ENCODE assay signal across 19 mouse cellular contexts in the genomic region with DNA sequence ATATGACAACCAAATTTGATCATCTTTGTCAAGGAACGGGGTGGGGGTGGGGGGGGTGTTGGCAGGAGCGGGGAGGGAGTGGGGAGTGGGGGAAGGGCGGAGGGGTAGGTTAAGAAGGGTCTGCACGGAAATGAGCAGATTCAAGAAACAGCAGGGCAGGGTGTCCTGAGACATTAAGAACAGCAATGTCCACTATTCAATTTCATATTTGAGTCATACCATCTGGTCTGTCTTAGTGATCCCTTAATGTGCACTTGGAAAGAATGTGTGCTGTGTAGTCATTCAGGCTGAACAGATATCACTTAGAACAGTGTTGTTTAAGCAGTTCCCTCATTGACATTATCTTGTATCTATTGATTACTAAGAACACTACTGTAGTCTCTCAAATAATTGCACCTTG.
DNase-seq lines count a peak whose midpoint lies in the region; ATAC-seq and TF ChIP-seq lines count a peak whose summit lies in the region.
"Had no signal": no experiment of that assay in that cellular context is flagged by ENCODE, and none has a peak within 500 bp of the region (broad histone marks: within the 10 kb centered on the region; RNA-seq: fewer than 3 reads in every experiment).

No protein-coding gene starts in this region.

- 64% methylated on average over 4 of the region's 4 CpGs for WGBS in lung, embryonic 15.5 days
- WGBS in lung, adult 2 months = 72% methylated on average over 4 of the region's 4 CpGs
- 70% methylated on average over 4 of the region's 4 CpGs for WGBS in liver, embryonic 12.5 days (ENCODE audit: insufficient replicate concordance)

- no peak for TF ChIP-seq POLR2A in lung, adult 2 months (IDR thresholded peaks at IDR 0.05; ENCODE audit: borderline replicate concordance, extremely low read depth, low read depth, low read length)

- no peak overlapping the region for H3K4me3 ChIP-seq in lung, embryonic 15.5 days
- no peak overlapping the region for H3K4me3 ChIP-seq in lung, adult 2 months (replicated peaks; ENCODE audit: extremely low read depth, low read depth, low read length)
- H3K4me3 ChIP-seq in liver, embryonic 12.5 days = no peak overlapping the region
- H3K4me3 ChIP-seq: forebrain, embryonic 10.5 days; forebrain, embryonic 13.5 days; heart, adult 2 months; heart, embryonic 10.5 days; heart, embryonic 13.5 days; hindbrain, embryonic 12.5 days; hindbrain, embryonic 15.5 days had no signal

- no peak overlapping the region for H3K4me2 ChIP-seq in lung, embryonic 15.5 days
- H3K4me2 ChIP-seq in liver, embryonic 12.5 days = no peak overlapping the region
- H3K4me2 ChIP-seq: forebrain, embryonic 13.5 days; heart, embryonic 13.5 days; hindbrain, embryonic 12.5 days; hindbrain, embryonic 15.5 days had no signal

- no peak for TF ChIP-seq CTCF in lung, adult 2 months (IDR thresholded peaks at IDR 0.05; ENCODE audit: insufficient read depth, low read length)

- no peaks in the 10 kb centered on the region for H3K36me3 ChIP-seq in lung, embryonic 15.5 days
- no peaks in the 10 kb centered on the region for H3K36me3 ChIP-seq in liver, embryonic 12.5 days
- H3K36me3 ChIP-seq: forebrain, embryonic 10.5 days; heart, embryonic 10.5 days; heart, embryonic 13.5 days; hindbrain, embryonic 12.5 days; hindbrain, embryonic 15.5 days had no signal

- H3K27ac ChIP-seq in lung, embryonic 15.5 days = no peak overlapping the region
- no peak overlapping the region for H3K27ac ChIP-seq in liver, embryonic 12.5 days
- H3K27ac ChIP-seq: forebrain, embryonic 10.5 days; forebrain, embryonic 13.5 days; heart, adult 2 months; heart, embryonic 10.5 days; heart, embryonic 13.5 days; hindbrain, embryonic 12.5 days; hindbrain, embryonic 15.5 days had no signal

- DNase-seq in lung, postnatal 25 days (ENCODE audit: low spot score) = no peak
- DNase-seq in lung, postnatal 10 days = peak; percentile 2
- DNase-seq in lung, adult 2 months = no peak
- peak; percentile 22 for DNase-seq in NIH3T3 (ENCODE audit: low read depth)
- DNase-seq: adrenal gland, adult 2 months; adrenal gland, postnatal 14 days; cerebellum, adult 11 months; cerebellum, adult 9-11 months; cerebellum, postnatal 36 days; gastrocnemius, postnatal 36 days had no signal

- no peak overlapping the region for H3K9ac ChIP-seq in lung, embryonic 15.5 days
- no peak overlapping the region for H3K9ac ChIP-seq in liver, embryonic 12.5 days
- H3K9ac ChIP-seq: forebrain, embryonic 13.5 days; heart, embryonic 13.5 days; hindbrain, embryonic 12.5 days; hindbrain, embryonic 15.5 days had no signal

- H3K9me3 ChIP-seq in lung, embryonic 15.5 days = no peaks in the 10 kb centered on the region
- H3K9me3 ChIP-seq in liver, embryonic 12.5 days (replicated peaks) = no peaks in the 10 kb centered on the region
- H3K9me3 ChIP-seq: forebrain, embryonic 10.5 days; forebrain, embryonic 13.5 days; heart, embryonic 10.5 days; heart, embryonic 13.5 days; hindbrain, embryonic 12.5 days; hindbrain, embryonic 15.5 days had no signal

- H3K27me3 ChIP-seq in lung, embryonic 15.5 days = no peaks in the 10 kb centered on the region
- H3K27me3 ChIP-seq in liver, embryonic 12.5 days (replicated peaks) = no peaks in the 10 kb centered on the region
- H3K27me3 ChIP-seq: forebrain, embryonic 13.5 days; heart, embryonic 13.5 days; hindbrain, embryonic 12.5 days; hindbrain, embryonic 15.5 days had no signal

- 0 out of 2 replicates have a peak, but pooled peaks have one; percentile 31 for ATAC-seq in lung, embryonic 15.5 days (ENCODE audit: borderline replicate concordance, extremely low read depth, low FRiP score, low TSS enrichment)
- no peak for ATAC-seq in liver, embryonic 12.5 days

- peaks cover 6% of the 10 kb centered on the region for H3K4me1 ChIP-seq in lung, embryonic 15.5 days
- no peaks in the 10 kb centered on the region for H3K4me1 ChIP-seq in lung, adult 2 months (ENCODE audit: control insufficient read depth, insufficient read depth, low read length)
- H3K4me1 ChIP-seq in liver, embryonic 12.5 days = no peaks in the 10 kb centered on the region
- H3K4me1 ChIP-seq: hindbrain, embryonic 15.5 days had no signal

Comparison
In these comparisons a context has a peak if more than half of its experiments do, and no peak if none do; other contexts are left out.
1. DNase-seq: peak in lung, postnatal 10 days (single experiment) and NIH3T3 (single experiment); none in lung, postnatal 25 days (single experiment) and lung, adult 2 months (single experiment).